Mouse (Mus musculus): ENCODE data around the gene Fam126b.
"Not testable (repeated sequence)": the region's sequence is repeated elsewhere in the genome, so short reads cannot be mapped to it uniquely, and the experiment has no call there.

Fam126b gene

DNA sequence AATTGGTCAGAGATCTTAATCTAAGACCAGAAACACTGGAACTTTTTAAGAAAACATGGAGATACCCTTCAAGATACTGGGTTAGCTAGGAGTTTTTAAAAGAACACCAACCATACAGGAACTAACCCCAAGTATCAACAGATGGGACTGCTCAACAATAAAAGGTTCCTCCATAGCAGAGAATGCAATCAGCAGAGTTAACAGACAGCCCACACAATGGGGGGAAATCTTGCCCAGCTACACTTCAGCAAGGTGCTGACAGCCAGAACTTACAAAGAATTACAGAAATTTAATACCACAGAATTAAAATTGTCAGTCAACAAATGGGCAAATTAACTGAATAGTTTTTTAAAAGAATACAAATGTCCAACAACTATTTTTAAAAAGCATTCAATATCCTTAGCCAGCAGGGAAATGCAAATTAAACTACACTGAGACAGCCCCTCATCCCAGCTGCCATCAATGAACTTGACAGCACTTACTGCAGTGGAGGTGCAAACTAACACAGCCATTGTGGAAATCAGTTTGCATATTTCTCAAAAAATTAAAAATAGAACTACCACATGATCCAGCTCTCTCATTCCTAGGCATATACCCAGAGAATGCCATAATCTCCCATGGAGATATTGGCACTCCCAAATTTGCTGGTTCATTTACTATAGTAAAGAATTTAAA, 17.5 kb downstream of the Fam126b start:
- no peak for DNase-seq (ENCODE audit: low spot score)

DNA sequence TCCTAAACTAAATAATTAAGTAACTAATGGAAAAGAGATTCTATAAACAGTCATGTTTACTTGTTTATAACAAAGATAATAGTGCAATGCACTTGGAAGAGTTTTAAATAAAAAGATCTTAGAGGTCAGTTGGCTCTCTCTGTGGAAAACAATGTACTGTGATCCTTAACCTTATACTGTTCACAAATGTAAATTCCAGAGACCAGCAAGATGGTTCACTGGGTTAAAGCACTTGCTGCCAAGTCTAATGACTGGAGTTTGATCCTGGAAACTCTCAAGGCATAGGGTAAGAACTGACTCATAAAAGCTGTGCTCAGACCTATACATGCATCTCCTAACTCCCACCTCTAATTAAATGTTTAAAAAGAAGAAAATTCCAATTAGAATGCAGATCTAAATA, 19.5 kb downstream of the Fam126b start:
- no peak for DNase-seq (ENCODE audit: low spot score)

DNA sequence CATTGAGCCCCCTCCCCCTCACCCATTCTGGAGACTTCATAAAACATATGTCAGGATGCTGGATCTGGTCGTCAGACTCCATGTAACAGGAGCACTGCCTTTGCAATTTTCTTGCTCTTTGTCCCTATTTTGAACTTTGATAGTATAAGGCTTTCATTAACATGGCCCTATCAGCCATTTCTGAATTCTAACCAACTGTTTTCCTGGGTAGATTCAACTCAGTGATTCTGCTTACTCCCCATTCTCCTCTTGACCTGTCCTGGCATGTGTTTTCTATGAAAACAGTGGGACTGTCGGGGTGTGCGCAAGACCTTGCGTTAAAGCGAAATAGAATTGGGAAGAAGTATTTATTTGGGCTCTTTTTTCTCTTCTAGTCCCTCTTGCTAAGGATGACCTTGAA, 21.1 kb downstream of the Fam126b start:
- no peak for DNase-seq (ENCODE audit: low spot score)

DNA sequence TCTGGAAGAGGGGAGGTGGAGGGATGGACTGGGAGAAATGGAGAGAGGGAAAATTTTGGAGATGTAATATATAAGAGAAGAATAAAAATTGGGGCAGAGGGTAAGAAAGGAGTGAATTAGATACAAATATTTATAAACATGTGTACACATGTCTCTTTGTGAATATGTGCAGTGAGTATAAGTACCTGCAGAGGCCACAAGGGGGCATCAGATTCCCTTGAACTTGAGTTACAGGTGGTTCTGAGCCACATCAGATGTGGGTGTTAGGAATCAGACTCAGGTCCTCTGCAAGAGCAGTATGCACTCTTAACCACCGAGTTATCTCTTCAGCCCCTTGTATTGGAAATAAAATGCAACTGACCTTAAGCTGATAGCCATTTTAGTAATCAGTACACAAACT, 23.7 kb downstream of the Fam126b start:
- no peak for DNase-seq (ENCODE audit: low spot score)

DNA sequence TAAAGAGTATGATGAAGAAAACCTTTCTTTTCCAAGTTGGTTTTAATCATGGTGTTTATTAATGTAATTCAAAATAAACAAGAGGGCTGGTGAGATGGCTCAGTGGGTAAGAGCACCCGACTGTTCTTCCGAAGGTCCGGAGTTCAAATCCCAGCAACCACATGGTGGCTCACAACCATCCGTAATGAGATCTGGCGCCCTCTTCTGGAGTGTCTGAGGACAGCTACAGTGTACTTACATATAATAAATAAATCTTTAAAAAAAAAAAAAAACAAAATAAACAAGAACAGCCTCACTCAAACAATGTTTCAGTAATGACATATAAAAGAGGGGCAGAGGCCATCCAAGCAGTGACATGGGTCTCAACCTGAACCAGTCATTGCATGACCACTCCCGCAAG, 25.8 kb downstream of the Fam126b start:
- DNase-seq (ENCODE audit: low spot score): not testable (repeated sequence)

DNA sequence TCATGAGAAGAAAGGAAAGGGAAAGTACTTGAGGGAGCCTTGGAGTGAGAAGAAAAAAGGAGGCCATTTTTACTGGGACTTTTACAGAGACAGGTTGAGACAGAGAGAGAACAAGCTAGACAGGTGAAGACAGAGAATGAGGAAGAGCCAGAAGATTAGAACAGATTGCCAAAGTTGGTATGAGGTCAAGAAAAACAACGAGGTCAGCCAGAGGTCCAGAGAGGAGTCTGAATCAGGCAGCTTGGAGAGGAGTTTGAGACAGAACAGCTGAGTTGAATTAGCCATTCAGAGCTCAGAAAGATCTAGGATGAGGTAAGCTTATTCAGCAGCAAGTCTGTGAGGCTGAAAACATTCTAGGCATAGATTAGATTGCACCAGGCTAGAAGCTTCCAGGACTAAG, 44.7 kb downstream of the Fam126b start:
- no peak for DNase-seq (ENCODE audit: low spot score)

DNA sequence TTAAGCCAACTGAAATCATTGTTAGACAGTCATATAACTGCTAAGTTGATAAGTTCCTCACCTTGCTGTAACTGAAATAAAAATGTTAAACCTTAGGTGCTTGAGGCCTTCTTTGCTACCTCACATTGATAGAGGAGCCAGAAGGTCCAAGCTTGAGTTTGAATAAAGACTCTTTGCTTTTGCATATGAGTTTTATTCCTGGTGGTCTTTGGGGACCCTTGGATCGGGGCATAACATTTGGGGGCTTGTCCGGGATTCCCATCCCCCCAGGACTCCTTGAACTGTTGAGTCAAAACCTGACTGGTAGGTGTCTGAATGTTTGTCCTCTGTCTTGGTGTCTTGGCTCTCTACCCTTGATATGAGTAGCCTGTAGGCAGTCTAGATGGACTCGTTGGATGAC, 78.9 kb downstream of the Fam126b start:
- no peak for DNase-seq (ENCODE audit: low spot score)

DNA sequence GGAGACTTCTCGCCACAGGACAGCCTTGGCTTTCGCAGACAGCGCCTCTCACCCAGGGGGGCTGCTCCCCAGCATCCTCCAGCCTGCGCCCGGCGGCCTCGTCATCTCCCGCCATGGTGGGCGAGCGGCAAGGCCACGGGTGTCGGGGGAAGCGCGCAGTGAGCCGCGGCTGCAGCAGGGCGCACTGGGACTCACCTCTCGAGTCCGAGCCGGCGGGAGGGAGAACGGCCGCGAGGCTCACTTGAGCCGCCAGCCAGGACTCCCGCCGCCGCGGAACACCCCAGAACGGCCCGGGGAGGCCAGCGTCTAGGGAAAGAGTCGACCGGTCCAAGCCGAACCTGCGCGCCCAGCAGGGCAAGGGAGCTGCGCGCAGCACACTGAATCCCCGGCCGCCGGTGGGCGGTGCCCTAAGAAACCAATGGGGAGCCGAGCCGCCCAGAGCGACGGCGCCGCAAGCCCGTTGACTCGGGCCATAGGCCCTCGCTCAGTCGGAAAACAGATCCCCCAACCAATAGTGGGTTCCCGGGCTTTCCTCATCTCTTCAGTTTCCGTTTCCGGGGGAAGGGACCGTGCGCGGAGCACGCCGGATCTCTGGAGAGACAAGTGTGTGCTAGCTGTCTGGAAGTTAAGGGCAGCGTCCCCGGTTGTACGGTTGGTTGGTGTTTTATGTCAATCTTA, 81.4 kb downstream of the Fam126b start, which contains the start of gene Orc2:
Gene Orc2, minus strand, starts transcription at position 533 of the 678 bp plus-strand sequence.
- DNase-seq (ENCODE audit: low spot score): peak; percentile 78

DNA sequence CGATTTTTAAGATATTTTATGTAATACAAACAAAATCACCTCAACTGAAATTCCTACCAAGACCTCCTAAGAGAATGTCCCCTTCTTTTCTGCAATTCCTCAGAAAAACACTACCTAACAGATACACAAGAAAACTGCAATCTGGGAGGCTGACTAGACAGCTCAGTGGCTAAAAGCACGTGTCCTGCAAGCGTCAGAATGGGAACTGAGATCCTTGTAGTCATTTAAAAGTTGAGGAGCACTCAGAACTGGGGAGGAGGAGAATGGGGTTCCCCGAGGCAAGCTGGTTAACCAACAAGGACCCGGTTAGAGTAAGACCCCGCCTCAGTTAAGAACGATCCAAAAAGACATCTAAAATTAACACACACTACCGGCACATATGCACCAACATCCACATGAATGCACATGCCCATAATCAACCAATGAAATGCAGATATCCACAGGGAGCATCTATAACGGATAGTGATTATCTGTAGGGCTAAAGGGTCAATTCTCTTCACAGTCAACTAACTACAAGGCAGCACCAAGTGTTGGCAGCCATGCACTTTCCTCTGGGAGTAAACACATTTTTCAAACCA, 82.2 kb downstream of the Fam126b start:
- no peak for DNase-seq (ENCODE audit: low spot score)

DNA sequence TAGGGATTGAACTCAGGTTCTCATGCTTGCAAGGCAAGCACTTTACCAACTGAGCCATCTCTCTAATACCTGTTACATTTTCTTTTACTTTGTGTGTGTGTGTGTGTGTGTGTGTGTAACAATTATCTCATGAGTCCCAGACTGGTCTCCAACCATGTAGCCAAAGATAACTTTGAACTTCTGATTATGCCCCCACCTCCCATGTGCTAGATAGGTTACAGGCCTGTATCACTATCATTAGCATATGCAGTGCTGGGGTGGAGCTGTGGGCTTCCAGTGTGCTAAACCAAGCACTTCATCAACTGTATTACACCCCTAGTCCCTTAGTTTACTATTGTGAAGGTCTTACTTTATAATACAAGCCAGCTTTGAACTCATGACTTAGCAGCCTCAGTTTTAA, 83.0 kb downstream of the Fam126b start:
- no peak for DNase-seq (ENCODE audit: low spot score)

DNA sequence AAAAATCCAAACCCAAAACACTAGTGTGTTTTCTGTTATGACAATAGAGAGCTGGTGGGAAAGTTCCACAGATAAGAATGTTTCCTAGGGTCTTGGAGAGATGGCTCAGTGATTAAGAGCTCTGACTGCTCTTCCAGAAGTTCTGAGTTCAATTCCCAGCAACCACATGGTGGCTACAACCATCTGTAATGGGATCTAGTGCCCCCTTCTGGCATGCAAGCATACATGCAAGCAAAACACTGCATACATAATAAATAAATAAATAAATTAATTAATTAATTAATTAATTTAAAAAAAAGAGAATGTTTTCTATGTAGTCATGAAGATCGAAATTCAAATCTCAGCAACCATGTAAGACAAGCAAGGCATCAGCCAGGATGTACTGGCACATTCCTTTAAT, 87.4 kb downstream of the Fam126b start:
- no peak for DNase-seq (ENCODE audit: low spot score)

DNA sequence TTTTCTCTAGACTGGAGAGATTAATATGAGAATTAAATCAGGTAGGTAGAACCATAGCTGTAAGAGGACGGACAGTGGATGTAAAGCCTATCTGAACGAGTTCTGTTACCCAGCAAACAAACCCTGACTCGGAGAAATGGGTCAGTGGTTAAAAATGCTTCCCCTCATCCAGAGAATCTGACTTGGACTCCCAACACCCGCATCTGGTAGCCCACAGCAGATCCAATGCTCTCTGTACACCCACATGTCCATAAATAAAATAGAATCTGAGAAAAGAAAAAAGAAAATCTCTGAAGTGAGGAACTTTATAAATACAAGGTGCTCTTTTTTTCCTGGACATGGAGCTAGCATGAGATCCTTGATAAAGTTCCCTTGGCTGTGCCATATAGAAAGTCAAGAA, 88.4 kb downstream of the Fam126b start:
- no peak for DNase-seq (ENCODE audit: low spot score)

DNA sequence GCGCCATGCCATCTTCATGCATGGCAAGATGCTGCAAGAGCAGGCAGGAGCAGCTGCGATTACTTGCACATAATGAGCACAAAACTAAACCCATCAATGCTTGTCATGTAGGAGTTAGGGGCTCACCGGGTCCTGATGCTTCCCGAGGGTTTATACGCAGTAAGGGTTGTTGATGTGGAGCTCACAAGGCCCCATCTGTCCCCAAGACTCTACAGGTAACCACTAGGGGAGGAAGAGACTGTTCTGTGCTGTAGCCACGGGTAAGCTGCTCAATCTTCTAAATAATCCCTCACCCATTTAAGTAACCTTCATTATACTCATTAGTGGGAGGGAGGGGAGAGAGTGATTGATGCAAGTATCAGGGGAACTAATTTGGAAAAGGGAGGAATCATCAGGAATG, 90.5 kb downstream of the Fam126b start:
- no peak for DNase-seq (ENCODE audit: low spot score)

DNA sequence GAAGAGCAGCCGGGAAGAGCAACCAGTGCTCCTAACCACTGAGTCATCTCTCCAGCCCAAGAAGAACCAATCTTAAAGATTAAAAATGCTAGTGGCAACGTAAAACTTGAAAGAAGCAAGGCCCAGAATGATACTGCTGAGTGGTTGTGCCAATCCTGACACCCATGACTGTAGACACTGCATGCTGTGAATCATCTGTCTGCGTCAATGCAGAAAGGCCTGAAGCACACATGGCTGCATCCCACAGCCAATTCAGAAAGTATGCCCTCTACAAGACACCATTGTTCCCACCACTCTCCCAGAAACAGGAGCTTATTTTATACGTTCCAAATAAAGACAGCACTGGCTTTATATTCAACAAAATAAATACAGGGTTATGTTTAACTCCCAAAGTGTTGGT, 103.5 kb downstream of the Fam126b start:
- DNase-seq (ENCODE audit: low spot score): no peak

DNA sequence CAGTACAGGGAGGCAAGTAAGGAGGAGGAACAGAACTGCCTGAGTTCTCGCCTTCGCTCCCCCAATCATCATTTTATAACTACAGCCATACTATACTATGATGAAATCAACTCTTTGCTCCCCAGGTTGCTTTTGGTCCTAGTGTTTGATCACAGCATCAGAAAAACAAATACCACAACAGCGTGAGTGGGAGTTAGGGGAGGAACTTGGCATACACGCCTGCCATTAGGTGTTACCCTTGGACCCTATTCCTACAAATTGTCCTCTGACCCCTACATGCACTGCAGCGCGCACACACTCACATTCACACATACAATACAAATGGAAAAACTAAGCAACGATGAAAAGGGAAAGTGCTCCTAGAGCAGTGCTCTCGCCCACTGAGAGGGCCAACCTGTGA, 110.5 kb downstream of the Fam126b start:
- no peak for DNase-seq (ENCODE audit: low spot score)
